Mouse (Mus musculus) small intestine, adult 2 months (tissue): ENCODE data around the gene Tns3.

Experiments used
- CTCF ChIP-seq: fragments of 200-500 bp; IDR thresholded peaks from 2 replicates; pipeline ENCODE4 v1.5.1; 2012; ENCODE audit warnings: low read depth, mild to moderate bottlenecking, control low read depth, inconsistent platforms, low read length, moderate library complexity, mixed read lengths; ENCODE audit not compliant: insufficient replicate concordance, insufficient read length; ENCODE audit errors: extremely low read depth
- POLR2A ChIP-seq: fragments of 200-500 bp; IDR thresholded peaks from 2 replicates; pipeline ENCODE4 v1.6.1; 2012; ENCODE audit warnings: low read depth, mild to moderate bottlenecking, control low read depth, inconsistent platforms, low read length, moderate library complexity

DNA sequence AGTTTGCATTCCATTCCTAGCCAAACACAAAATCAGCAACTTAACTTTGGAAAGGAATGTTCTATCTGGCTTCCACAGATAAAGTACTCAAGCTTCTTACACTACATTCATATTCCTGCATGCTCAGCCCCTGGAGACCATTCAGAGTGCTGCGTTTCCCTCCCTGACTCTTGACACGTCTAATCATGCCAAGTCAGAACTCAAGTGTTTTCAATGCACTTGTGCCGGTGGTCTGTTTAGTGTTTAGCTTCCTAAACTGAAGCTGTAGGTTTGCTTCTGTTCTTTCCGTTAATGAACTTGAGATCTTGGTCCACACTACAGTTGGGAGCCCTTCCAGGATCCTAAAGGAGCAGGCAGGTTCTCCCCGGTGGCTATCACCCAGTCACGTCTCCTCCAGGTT lies 163.5 kb downstream of the Tns3 start:
- TF ChIP-seq CTCF = no peak
- no peak for TF ChIP-seq POLR2A
